Mouse (Mus musculus) liver, adult 2 months (tissue): ENCODE measurements around the gene Ryr3.

ENCODE experiments used
- CTCF ChIP-seq: fragments of 200-500 bp; IDR thresholded peaks from 2 replicates; pipeline ENCODE4 v1.5.1; 2011; ENCODE audit warnings: low read depth, low read length, control low read depth
- POLR2A ChIP-seq: fragments of 200-500 bp; IDR thresholded peaks from 2 replicates; pipeline ENCODE4 v1.6.1; 2011; ENCODE audit warnings: low read length, control low read depth; ENCODE audit not compliant: insufficient read depth; ENCODE audit errors: extremely low read depth

- TF ChIP-seq POLR2A (no peak), CTCF (no peak)
These were observed 502.2 kb downstream of the Ryr3 start for GRCm38 (mm10) chr2:112714648-112715047.
